Mouse (Mus musculus) liver, adult 2 months (tissue): ENCODE measurements around the gene Chst3. TPM values are rescaled to one million over a fixed set of nuclear protein-coding genes. Genes with fewer than 3 reads are reported as not detected.
"Not testable (repeated sequence)": the region's sequence is repeated elsewhere in the genome, so short reads cannot be mapped to it uniquely, and the experiment has no call there.

ENCODE experiments used
- DNase-seq: peaks from one replicate; pipeline ENCODE4 v3.0.0-alpha.2; 2011; ENCODE audit warnings: low read depth, low spot score; ENCODE audit errors: extremely low read depth
- H3K27ac ChIP-seq: fragments of 200-500 bp; replicated peaks from 2 replicates; pipeline ENCODE4 v1.5.1; 2012; ENCODE audit warnings: low read depth, mild to moderate bottlenecking, control low read depth, inconsistent platforms, low read length; ENCODE audit not compliant: insufficient read depth
- H3K27me3 ChIP-seq: fragments of 200-500 bp; 2 replicates; pipeline ENCODE4 v1.6.1; 2012; ENCODE audit warnings: mild to moderate bottlenecking, moderate library complexity, low read length, inconsistent platforms; ENCODE audit not compliant: control insufficient read depth, insufficient read depth
- H3K36me3 ChIP-seq: fragments of 200-500 bp; 2 replicates; pipeline ENCODE4 v1.6.1; 2012; ENCODE audit warnings: low read length, inconsistent platforms; ENCODE audit not compliant: control insufficient read depth, insufficient read depth
- H3K4me1 ChIP-seq: fragments of 200-500 bp; 2 replicates; pipeline ENCODE4 v1.6.1; 2011; ENCODE audit warnings: low read length; ENCODE audit not compliant: control insufficient read depth, insufficient read depth
- H3K4me3 ChIP-seq: fragments of 200-500 bp; 2 replicates; pipeline ENCODE4 v1.5.1; 2011; ENCODE audit warnings: low read depth, mild to moderate bottlenecking, control low read depth, low read length, moderate library complexity; ENCODE audit not compliant: insufficient read depth
- H3K79me2 ChIP-seq: fragments of 200-500 bp; 2 replicates; pipeline ENCODE4 v1.6.1; 2012; ENCODE audit warnings: inconsistent platforms, mild to moderate bottlenecking, low read length, moderate library complexity; ENCODE audit not compliant: control insufficient read depth, insufficient read depth
- H3K9ac ChIP-seq: fragments of 200-500 bp; 2 replicates; pipeline ENCODE4 v1.6.1; 2012; ENCODE audit warnings: low read depth, mild to moderate bottlenecking, control low read depth, inconsistent platforms, low read length
- CTCF ChIP-seq: fragments of 200-500 bp; IDR thresholded peaks from 2 replicates; pipeline ENCODE4 v1.5.1; 2011; ENCODE audit warnings: low read depth, low read length, control low read depth
- POLR2A ChIP-seq: fragments of 200-500 bp; IDR thresholded peaks from 2 replicates; pipeline ENCODE4 v1.6.1; 2011; ENCODE audit warnings: low read length, control low read depth; ENCODE audit not compliant: insufficient read depth; ENCODE audit errors: extremely low read depth
- WGBS: fragments of 180-500 bp; shearing (Covaris S2); methylation state at CpG from one replicate; pipeline ENCODE4 v1.1.7; 2018; 5-methylcytosine and 5-hydroxymethylcytosine counted together
- polyA plus RNA-seq: library from polyadenylated mRNA; depleted of rRNA; stranded (reverse); fragments of >200 nt; gene quantifications from 2 replicates; pipeline ENCODE4 v1.2.3, GENCODE M21; 2012
- total RNA-seq: library from RNA; depleted of rRNA; stranded (reverse); fragments of >200 nt; gene quantifications from 2 replicates; pipeline ENCODE4 v1.2.3, GENCODE M21; 2014

Chst3 gene
- total and polyA plus RNA-seq, 2 experiments, result 0.09 to 0.43 TPM

DNA sequence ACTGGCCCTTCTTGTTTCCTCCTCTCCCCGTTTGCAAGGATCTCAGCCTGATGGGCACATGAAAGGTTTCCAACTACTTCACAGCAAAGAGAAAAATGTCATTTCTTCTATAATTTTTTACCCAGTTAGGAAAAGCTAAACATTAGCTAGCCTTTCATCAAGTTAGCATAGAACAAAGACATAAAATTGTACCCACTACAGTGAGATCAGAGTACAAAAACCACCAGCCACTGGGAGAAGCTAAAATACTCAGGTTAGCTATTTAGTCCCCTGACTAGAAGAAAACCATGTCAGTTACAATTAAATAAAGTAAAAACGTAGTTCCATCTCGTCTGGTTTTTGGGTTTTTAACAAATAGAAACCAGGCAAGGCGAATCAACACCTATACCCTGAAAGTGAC, 8.6 kb upstream of the Chst3 start:
- H3K4me3 ChIP-seq, result no peak overlapping the region
- no peak overlapping the region for H3K27ac ChIP-seq
- no peaks in the 10 kb centered on the region for H3K79me2 ChIP-seq
- H3K27me3 ChIP-seq, result no peaks in the 10 kb centered on the region
- WGBS, result 69% methylated on average over 4 of the region's 4 CpGs
- no peak overlapping the region for H3K9ac ChIP-seq
- no peaks in the 10 kb centered on the region for H3K36me3 ChIP-seq
- no peak for DNase-seq
- TF ChIP-seq CTCF, result no peak
- no peaks in the 10 kb centered on the region for H3K4me1 ChIP-seq

- WGBS, result 86% methylated on average over 2 of the region's 2 CpGs
- Histone ChIP-seq H3K27me3 (0 out of 2 replicates have a peak, but pooled peaks cover 3% of the 10 kb centered on the region), H3K79me2 (no peaks in the 10 kb centered on the region), H3K4me1 (no peaks in the 10 kb centered on the region), H3K9ac (no peak overlapping the region), H3K36me3 (no peaks in the 10 kb centered on the region), H3K27ac (no peak overlapping the region), H3K4me3 (no peak overlapping the region)
- TF ChIP-seq POLR2A (no peak), CTCF (no peak)
- no peak for DNase-seq
Measured at GRCm38 (mm10) chr10:60224601-60225000, 5.5 kb upstream of the Chst3 start.

- H3K36me3 ChIP-seq, H3K27me3 ChIP-seq, H3K9ac ChIP-seq, H3K4me3 ChIP-seq, H3K27ac ChIP-seq, H3K79me2 ChIP-seq, H3K4me1 ChIP-seq, DNase-seq: not testable (repeated sequence)
- WGBS, result 78% methylated on average over 5 of the region's 5 CpGs
Measured at GRCm38 (mm10) chr10:60221571-60222259, 2.7 kb upstream of the Chst3 start.

- no peaks in the 10 kb centered on the region for H3K79me2 ChIP-seq
- no peaks in the 10 kb centered on the region for H3K4me1 ChIP-seq
- H3K27me3 ChIP-seq, result peaks cover 8% of the 10 kb centered on the region; the same call in 1 of the 2 replicates
- WGBS, result 81% methylated on average over 4 of the region's 4 CpGs
- H3K27ac ChIP-seq, result no peak overlapping the region
- TF ChIP-seq CTCF, result no peak
- TF ChIP-seq POLR2A, result no peak
- H3K9ac ChIP-seq, result no peak overlapping the region
- no peaks in the 10 kb centered on the region for H3K36me3 ChIP-seq
- no peak overlapping the region for H3K4me3 ChIP-seq
- DNase-seq, result no peak
Measured at GRCm38 (mm10) chr10:60220607-60221006, 1.5 kb upstream of the Chst3 start.

DNA sequence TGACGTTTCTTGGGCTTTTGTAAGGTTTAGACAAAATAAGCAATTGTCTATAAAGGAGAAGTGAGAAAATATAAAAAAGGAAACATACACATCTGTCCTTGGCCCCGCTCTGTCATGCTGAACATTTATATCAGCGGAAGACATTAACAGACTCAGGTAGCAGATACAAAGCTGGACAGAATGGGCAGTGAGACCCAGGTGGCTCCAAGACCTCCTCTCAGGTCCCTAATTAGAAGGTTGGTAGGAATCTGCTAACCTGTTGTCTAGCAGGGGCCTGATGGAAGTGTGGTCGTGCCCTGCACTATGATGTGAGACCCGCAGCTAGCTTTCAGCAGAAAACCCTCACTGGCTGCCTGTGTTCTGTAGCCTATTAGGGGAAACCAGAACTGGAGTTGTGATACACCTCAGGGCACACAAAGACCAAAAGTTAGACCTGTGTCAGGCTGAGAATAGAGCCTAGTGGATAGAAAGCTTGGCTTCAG, 1.0 kb upstream of the Chst3 start:
- no peaks in the 10 kb centered on the region for H3K4me1 ChIP-seq
- TF ChIP-seq CTCF (no peak), POLR2A (no peak)
- H3K27ac ChIP-seq, result no peak overlapping the region
- DNase-seq, result no peak
- H3K9ac ChIP-seq, result no peak overlapping the region
- WGBS, result 75% methylated on average over 5 of the region's 5 CpGs
- no peaks in the 10 kb centered on the region for H3K79me2 ChIP-seq
- H3K36me3 ChIP-seq, result no peaks in the 10 kb centered on the region
- H3K27me3 ChIP-seq, result peaks cover 8% of the 10 kb centered on the region; the same call in 1 of the 2 replicates
- no peak overlapping the region for H3K4me3 ChIP-seq

DNA sequence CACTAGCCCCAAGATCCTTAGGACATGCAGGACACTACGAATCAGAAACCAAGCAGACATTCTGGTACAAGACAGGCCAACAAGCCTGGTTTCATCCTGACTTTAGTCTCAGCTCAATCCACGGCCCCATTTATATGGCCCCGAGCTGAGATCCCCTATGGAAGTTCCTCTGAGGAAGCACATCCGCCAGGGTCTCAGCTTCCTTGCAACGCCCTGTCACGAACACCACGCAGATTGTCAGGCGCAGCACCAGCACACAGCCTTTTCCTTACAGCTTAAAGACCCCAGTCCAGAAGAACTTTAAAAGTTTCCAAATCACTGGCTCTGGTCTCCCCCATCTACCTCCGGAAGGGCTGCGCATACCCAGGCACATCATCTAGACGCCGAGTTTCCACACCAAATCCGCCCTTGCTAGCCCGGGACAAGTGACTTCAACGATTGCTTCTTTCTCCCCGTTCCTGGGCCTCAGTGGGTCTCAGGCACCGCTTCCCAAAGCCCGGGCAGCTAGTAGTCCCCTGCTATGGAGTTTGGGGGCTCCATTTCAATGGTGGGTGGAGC, 948 bp downstream of the Chst3 start:
- peaks cover 8% of the 10 kb centered on the region; the same call in 1 of the 2 replicates for H3K27me3 ChIP-seq
- no peak overlapping the region for H3K9ac ChIP-seq
- no peak overlapping the region for H3K4me3 ChIP-seq
- DNase-seq, result no peak
- H3K36me3 ChIP-seq, result no peaks in the 10 kb centered on the region
- H3K4me1 ChIP-seq, result no peaks in the 10 kb centered on the region
- TF ChIP-seq CTCF (no peak), POLR2A (no peak)
- no peak overlapping the region for H3K27ac ChIP-seq
- no peaks in the 10 kb centered on the region for H3K79me2 ChIP-seq
- WGBS, result 17% methylated on average over 18 of the region's 18 CpGs
